Mouse (Mus musculus) cerebellum, adult 2 months (tissue): ENCODE results near the gene Pnrc1. TPM values are rescaled to one million over a fixed set of nuclear protein-coding genes. Genes with fewer than 3 reads are reported as not detected.
A peak's percentile ranks its signal among the peaks of the same experiment; 100 is the strongest.
"Not testable (repeated sequence)": the region's sequence is repeated elsewhere in the genome, so short reads cannot be mapped to it uniquely, and the experiment has no call there.

Experiments
- DNase-seq, 2 experiments: peaks; one replicate each; pipeline ENCODE4 v3.0.0; 2021
- H3K27ac ChIP-seq: fragments of 200-500 bp; 2 replicates; pipeline ENCODE4 v1.5.1; 2012; ENCODE audit warnings: low read length, control low read depth, inconsistent platforms; ENCODE audit not compliant: insufficient read depth
- H3K27me3 ChIP-seq: fragments of 200-500 bp; 2 replicates; pipeline ENCODE4 v1.6.1; 2012; ENCODE audit warnings: inconsistent platforms, mild to moderate bottlenecking, low read length, moderate library complexity; ENCODE audit not compliant: control insufficient read depth, insufficient read depth
- H3K4me1 ChIP-seq: fragments of 200-500 bp; 2 replicates; pipeline ENCODE4 v1.6.1; 2011; ENCODE audit warnings: low read length; ENCODE audit not compliant: control insufficient read depth, insufficient read depth
- H3K4me3 ChIP-seq: fragments of 200-500 bp; replicated peaks from 2 replicates; pipeline ENCODE3; 2011; ENCODE audit warnings: mild to moderate bottlenecking, low read depth, low read length, control low read depth; ENCODE audit not compliant: insufficient read depth
- CTCF ChIP-seq: fragments of 200-500 bp; IDR thresholded peaks from 2 replicates; pipeline ENCODE4 v1.5.1; 2011; ENCODE audit warnings: low read depth, mild to moderate bottlenecking, control low read depth, low read length, moderate library complexity, borderline replicate concordance; ENCODE audit not compliant: insufficient read depth
- POLR2A ChIP-seq: fragments of 200-500 bp; IDR thresholded peaks from 2 replicates; pipeline ENCODE4 v1.6.1; 2011; ENCODE audit warnings: low read length, control low read depth, borderline replicate concordance; ENCODE audit not compliant: insufficient read depth
- WGBS: fragments of 180-500 bp; shearing (Covaris S2); methylation state at CpG from one replicate; pipeline ENCODE4 v1.1.7; 2018; 5-methylcytosine and 5-hydroxymethylcytosine counted together
- polyA plus RNA-seq: library from polyadenylated mRNA; depleted of rRNA; stranded (reverse); fragments of >200 nt; gene quantifications from 2 replicates; pipeline ENCODE4 v1.2.3, GENCODE M21; 2012

Gene Pnrc1
- polyA plus RNA-seq, 1 experiment: 64.6 TPM

GRCm38 (mm10) chr4:33309764-33310757, 20.1 kb upstream of the Pnrc1 start, which contains the start of gene Rngtt:
Rngtt (plus strand) TSS chr4:33310311.
- no peak within 1 kb of the TSS for H3K27ac ChIP-seq

DNA sequence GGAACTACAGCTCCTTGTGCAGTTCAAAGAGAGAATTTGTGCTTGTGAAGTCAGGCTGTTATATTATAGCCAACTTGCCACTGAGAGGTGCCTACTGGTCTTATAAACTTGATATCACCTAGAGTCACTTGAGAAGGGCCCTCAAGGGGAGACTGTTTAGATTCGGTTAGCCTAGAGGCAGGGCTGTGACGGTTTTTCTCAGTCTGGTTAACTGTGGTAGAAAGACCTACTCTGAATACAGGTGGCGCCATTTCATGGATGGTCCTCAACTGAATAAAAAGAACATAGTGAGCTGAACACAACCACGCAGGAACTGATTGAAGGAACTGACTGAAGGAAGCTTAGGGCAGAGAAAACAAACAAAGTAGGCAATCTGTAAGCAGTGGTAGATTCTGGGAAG, 17.2 kb upstream of the Pnrc1 start:
- WGBS: 76% methylated on average over 4 of the region's 4 CpGs
- H3K27me3 ChIP-seq: no peaks in the 10 kb centered on the region
- no peak for DNase-seq
- H3K4me1 ChIP-seq: peaks cover 3% of the 10 kb centered on the region
- H3K27ac ChIP-seq: no peak overlapping the region
- TF ChIP-seq POLR2A: no peak
- TF ChIP-seq CTCF: no peak
- H3K4me3 ChIP-seq: no peak overlapping the region

More at GRCm38 (mm10) chr4:33309764-33310757, 20.1 kb upstream of the Pnrc1 start, which contains the start of gene Rngtt:
- H3K4me3 ChIP-seq: peak within 1 kb of the TSS; percentile 69
- DNase-seq: peak; percentile 93 to 95
- TF ChIP-seq POLR2A: peak; percentile 51; the same call in 1 of the 2 replicates
- TF ChIP-seq CTCF: no peak
- 3% methylated on average over 60 of the region's 60 CpGs for WGBS
- no peaks in the 10 kb centered on the region for H3K27me3 ChIP-seq
- peaks cover 3% of the 10 kb centered on the region for H3K4me1 ChIP-seq

- TF ChIP-seq POLR2A (no peak), CTCF (no peak)
- 94% methylated on average over 1 of the region's 1 CpGs for WGBS
These were observed 13.1 kb upstream of the Pnrc1 start for GRCm38 (mm10) chr4:33303057-33303456.

GRCm38 (mm10) chr4:33300891-33301665, 11.1 kb upstream of the Pnrc1 start:
- 80% methylated on average over 6 of the region's 6 CpGs for WGBS
- H3K27me3 ChIP-seq, H3K4me1 ChIP-seq, H3K27ac ChIP-seq, DNase-seq, H3K4me3 ChIP-seq: not testable (repeated sequence)

More at GRCm38 (mm10) chr4:33303057-33303456, 13.1 kb upstream of the Pnrc1 start:
- Histone ChIP-seq H3K4me1 (no peaks in the 10 kb centered on the region), H3K27me3 (no peaks in the 10 kb centered on the region), H3K27ac (no peak overlapping the region), H3K4me3 (no peak overlapping the region)
- DNase-seq: no peak

DNA sequence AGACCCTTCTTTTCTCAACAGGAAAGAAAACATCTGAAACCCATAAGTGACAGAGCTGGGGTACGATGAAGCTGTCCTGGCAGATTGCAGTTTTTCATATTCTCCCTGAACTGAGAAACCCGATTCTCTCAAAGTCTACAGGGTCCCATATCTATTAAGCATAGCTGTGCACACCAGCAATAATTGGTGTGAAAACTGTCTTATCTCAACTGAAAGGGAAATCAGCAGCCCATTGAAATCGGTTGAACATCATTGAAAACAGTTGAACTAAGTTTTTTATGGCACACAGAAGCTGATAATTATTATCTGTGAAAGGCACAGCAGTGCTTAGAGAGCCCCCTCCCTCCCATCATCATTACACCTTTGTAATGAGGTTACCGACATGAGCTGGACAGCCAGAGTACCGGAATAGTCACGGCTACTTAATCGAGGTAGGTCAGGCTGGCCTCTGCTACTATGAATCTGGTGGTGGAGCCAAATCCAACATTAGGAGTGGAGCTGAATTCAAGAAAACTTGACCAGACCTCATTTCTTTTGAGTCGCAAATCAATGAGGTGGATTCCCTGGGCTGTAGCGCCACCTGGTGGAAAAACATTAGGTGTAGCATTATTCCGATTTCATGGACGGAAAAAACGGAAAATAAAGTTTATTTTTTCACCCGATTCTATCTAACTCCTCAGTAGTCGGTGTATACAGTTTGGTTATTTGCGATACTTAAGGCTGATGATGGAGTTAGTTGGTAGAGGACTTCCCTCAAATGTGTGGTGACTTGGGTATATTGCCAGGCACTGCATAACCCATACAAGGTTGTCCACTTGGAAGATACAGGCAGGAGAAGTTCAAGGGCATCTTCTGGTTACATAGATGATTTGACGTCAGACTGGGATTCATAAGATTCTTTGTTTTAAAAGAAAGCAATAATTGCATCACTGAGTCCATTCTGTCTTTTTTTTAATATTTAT, 2.7 kb upstream of the Pnrc1 start:
- Histone ChIP-seq H3K27me3 (no peaks in the 10 kb centered on the region), H3K4me1 (no peaks in the 10 kb centered on the region), H3K4me3 (no peak overlapping the region), H3K27ac (no peak overlapping the region)
- 16% methylated on average over 16 of the region's 16 CpGs for WGBS
- TF ChIP-seq POLR2A (no peak), CTCF (peak; percentile 68)
- DNase-seq: peak; percentile 57 to 70

DNA sequence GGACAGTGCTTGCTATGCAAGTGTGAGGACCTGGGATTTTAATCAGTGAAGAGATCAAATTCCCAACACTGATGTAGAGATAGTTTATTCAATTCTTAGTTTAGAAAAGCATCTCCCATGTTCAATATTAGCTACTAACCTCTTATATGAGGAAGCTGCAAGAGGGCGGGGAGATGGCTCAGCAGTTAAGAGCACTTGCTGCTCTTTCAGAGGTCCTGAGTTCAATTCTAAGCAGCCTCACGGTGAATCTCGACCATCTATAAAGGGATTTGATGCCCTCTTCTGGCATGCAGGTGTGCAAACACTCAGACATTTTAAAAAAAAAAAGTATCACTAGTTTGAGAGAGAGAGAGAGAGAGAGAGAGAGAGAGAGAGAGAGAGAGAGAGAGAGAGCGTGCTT, 915 bp upstream of the Pnrc1 start:
- Histone ChIP-seq H3K27me3 (no peaks in the 10 kb centered on the region), H3K27ac (no peak overlapping the region), H3K4me3 (no peak overlapping the region), H3K4me1 (no peaks in the 10 kb centered on the region)
- no peak for TF ChIP-seq CTCF
- no peak for TF ChIP-seq POLR2A
- no peak for DNase-seq
- WGBS: 67% methylated on average over 4 of the region's 4 CpGs

DNA sequence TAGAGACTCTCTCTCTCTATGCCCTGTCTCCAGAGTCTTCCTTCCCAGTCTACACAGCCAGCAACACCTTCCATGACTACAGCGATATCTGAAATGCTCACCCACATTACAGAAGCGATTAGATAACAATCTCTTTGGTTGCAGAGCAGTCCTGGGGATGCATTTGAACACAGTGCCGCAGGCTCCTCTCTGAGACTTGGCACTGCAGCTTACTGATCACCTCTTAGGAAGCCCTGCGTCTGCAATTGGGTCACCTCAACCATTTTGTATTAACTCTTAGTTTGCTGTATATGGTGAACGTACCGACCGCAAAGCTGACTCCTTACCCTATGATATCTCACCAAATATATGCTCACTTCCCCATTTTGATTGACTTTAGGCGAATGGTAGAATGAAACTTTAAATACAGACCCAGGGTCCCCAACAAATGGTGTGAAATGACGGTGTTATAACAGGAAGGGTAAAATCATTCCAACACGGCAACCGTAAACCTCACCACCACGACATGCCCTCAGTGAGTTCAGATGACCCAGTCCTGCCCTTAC, 785 bp downstream of the Pnrc1 start:
- WGBS: 83% methylated on average over 12 of the region's 12 CpGs
- H3K27me3 ChIP-seq: no peaks in the 10 kb centered on the region

More for the DNA sequence above, 785 bp downstream of the Pnrc1 start:
- no peak for DNase-seq
- Histone ChIP-seq H3K27ac (no peak overlapping the region), H3K4me1 (no peaks in the 10 kb centered on the region), H3K4me3 (no peak overlapping the region)
- no peak for TF ChIP-seq CTCF
- TF ChIP-seq POLR2A: no peak
